Mouse (Mus musculus) heart, adult 2 months (tissue): ENCODE measurements around the gene Tmem62. TPM values are rescaled to one million over a fixed set of nuclear protein-coding genes. Genes with fewer than 3 reads are reported as not detected.
A peak's percentile ranks its signal among the peaks of the same experiment; 100 is the strongest.

ENCODE experiments used
- DNase-seq, 2 experiments: peaks; one replicate each; pipeline ENCODE4 v3.0.0; 2021
- H3K27ac ChIP-seq: fragments of 200-600 bp; 2 replicates; pipeline ENCODE4 v1.8.1; 2022
- H3K27me3 ChIP-seq: fragments of 200-500 bp; 2 replicates; pipeline ENCODE4 v1.6.1; 2012; ENCODE audit warnings: mild to moderate bottlenecking, low read length, inconsistent platforms, mixed read lengths; ENCODE audit not compliant: control insufficient read depth, insufficient read depth
- H3K36me3 ChIP-seq: fragments of 200-500 bp; 2 replicates; pipeline ENCODE4 v1.6.1; 2012; ENCODE audit warnings: low read length, inconsistent platforms; ENCODE audit not compliant: control insufficient read depth, insufficient read depth
- H3K4me1 ChIP-seq: fragments of 200-500 bp; 2 replicates; pipeline ENCODE4 v1.6.1; 2011; ENCODE audit warnings: low read length; ENCODE audit not compliant: control insufficient read depth, insufficient read depth
- H3K4me3 ChIP-seq: fragments of 200-600 bp; 2 replicates; pipeline ENCODE4 v1.8.1; 2022
- H3K79me2 ChIP-seq: fragments of 200-500 bp; replicated peaks from 2 replicates; pipeline ENCODE4 v1.6.1; 2012; ENCODE audit warnings: mild to moderate bottlenecking, inconsistent platforms, low read length, moderate library complexity, mixed read lengths; ENCODE audit not compliant: control insufficient read depth, insufficient read depth
- H3K9ac ChIP-seq: fragments of 200-500 bp; 2 replicates; pipeline ENCODE4 v1.6.1; 2012; ENCODE audit warnings: low read depth, mild to moderate bottlenecking, control low read depth, inconsistent platforms, low read length, mixed read lengths
- CTCF ChIP-seq: fragments of 200-600 bp; IDR thresholded peaks from 2 replicates; pipeline ENCODE4 v1.8.1; 2022; ENCODE audit warnings: antibody characterized with exemption, mild to moderate bottlenecking, moderate library complexity
- EP300 ChIP-seq: fragments of 200-500 bp; IDR thresholded peaks from 2 replicates; pipeline ENCODE4 v1.6.1; 2011; ENCODE audit warnings: low read depth, low read length, control low read depth; ENCODE audit not compliant: insufficient read depth
- POLR2A ChIP-seq: fragments of 200-500 bp; IDR thresholded peaks from 2 replicates; pipeline ENCODE4 v1.6.1; 2011; ENCODE audit warnings: mild to moderate bottlenecking, low read depth, low read length, control low read depth; ENCODE audit not compliant: insufficient read depth
- WGBS: fragments of 180-500 bp; shearing (Covaris S2); methylation state at CpG from one replicate; pipeline ENCODE4 v1.1.7; 2018; 5-methylcytosine and 5-hydroxymethylcytosine counted together
- intact Hi-C: fragments of 180-260 bp; cut with DNase I; formaldehyde crosslinking; loops from one replicate; pipeline ENCODE4 v1.15.1; 2025
- long read RNA-seq: library from polyadenylated mRNA; stranded (forward); transcript quantifications from one replicate; pipeline ENCODE4 v2.0.0, GENCODE M21; 2021
- polyA plus RNA-seq: library from polyadenylated mRNA; depleted of rRNA; stranded (reverse); fragments of >200 nt; gene quantifications from 2 replicates; pipeline ENCODE4 v1.2.3, GENCODE M21; 2012; rRNA removed
- total RNA-seq, 2 experiments: library from RNA; stranded (reverse); gene quantifications; 2 replicates each; pipeline ENCODE4 v1.2.3; 2021

Gene Tmem62
- total RNA-seq = 1 to 10 TPM; 3.1 to 3.6 TPM
- polyA plus RNA-seq = 5.1 and 8.2 TPM in 2 replicates
- long read RNA-seq, transcript Tmem62-201 (14 exons, 2,921 nt) = major isoform, 7 of 9 reads
- long read RNA-seq, partial matches to known transcripts = 0 of 9 reads
- long read RNA-seq, other reads (novel, unspliced or antisense) = 1 of 9 reads

GRCm38 (mm10) chr2:120976990-120977925 is at the start of gene Tmem62:
Tmem62 (plus strand) TSS chr2:120977017.
- intact Hi-C loops = no loop called here
- WGBS = 2% methylated on average over 71 of the region's 71 CpGs
- no peaks in the 10 kb centered on the region for H3K79me2 ChIP-seq
- 0 out of 2 replicates have a peak, but pooled peaks have one; percentile 15 for TF ChIP-seq EP300
- TF ChIP-seq POLR2A = 0 out of 2 replicates have a peak, but pooled peaks have one; percentile 34
- peak; percentile 71 for TF ChIP-seq CTCF
- H3K36me3 ChIP-seq = no peaks in the 10 kb centered on the region
- peak within 1 kb of the TSS; percentile 82 for H3K9ac ChIP-seq
- DNase-seq = peak; percentile 82
- H3K27ac ChIP-seq = peak within 1 kb of the TSS; percentile 88
- H3K27me3 ChIP-seq = no peaks in the 10 kb centered on the region
- H3K4me1 ChIP-seq = no peaks in the 10 kb centered on the region
- peak within 1 kb of the TSS; percentile 69 for H3K4me3 ChIP-seq

GRCm38 (mm10) chr2:120933038-120933437 is 43.8 kb upstream of the Tmem62 start:
- H3K27ac ChIP-seq = no peak overlapping the region

GRCm38 (mm10) chr2:120951208-120951607 is 25.6 kb upstream of the Tmem62 start:
- no peak overlapping the region for H3K4me3 ChIP-seq
- no peaks in the 10 kb centered on the region for H3K27me3 ChIP-seq
- no peak overlapping the region for H3K9ac ChIP-seq
- no peaks in the 10 kb centered on the region for H3K4me1 ChIP-seq
- WGBS = 80% methylated on average over 5 of the region's 5 CpGs
- H3K36me3 ChIP-seq = peaks cover 3% of the 10 kb centered on the region
- DNase-seq = no peak
- H3K27ac ChIP-seq = no peak overlapping the region
- TF ChIP-seq CTCF (no peak), POLR2A (no peak), EP300 (no peak)
- no peaks in the 10 kb centered on the region for H3K79me2 ChIP-seq
- intact Hi-C loops = no loop called here

More at GRCm38 (mm10) chr2:120933038-120933437, 43.8 kb upstream of the Tmem62 start:
- Histone ChIP-seq H3K4me3 (no peak overlapping the region), H3K9ac (no peak overlapping the region), H3K36me3 (0 out of 2 replicates have a peak, but pooled peaks cover 3% of the 10 kb centered on the region), H3K4me1 (no peaks in the 10 kb centered on the region), H3K27me3 (no peaks in the 10 kb centered on the region), H3K79me2 (no peaks in the 10 kb centered on the region)
- DNase-seq = no peak
- intact Hi-C loops = no loop called here
- TF ChIP-seq CTCF = no peak
- TF ChIP-seq POLR2A = no peak
- 94% methylated on average over 3 of the region's 3 CpGs for WGBS

GRCm38 (mm10) chr2:120952176-120952938 is 24.5 kb upstream of the Tmem62 start:
- no peak for DNase-seq
- no peak overlapping the region for H3K9ac ChIP-seq
- no peaks in the 10 kb centered on the region for H3K79me2 ChIP-seq
- no peak for TF ChIP-seq CTCF
- no peak for TF ChIP-seq EP300
- no peak for TF ChIP-seq POLR2A
- intact Hi-C loops = no loop called here
- H3K36me3 ChIP-seq = peaks cover 3% of the 10 kb centered on the region
- H3K27ac ChIP-seq = no peak overlapping the region
- H3K4me3 ChIP-seq = no peak overlapping the region
- H3K4me1 ChIP-seq = no peaks in the 10 kb centered on the region
- 69% methylated on average over 2 of the region's 2 CpGs for WGBS
- H3K27me3 ChIP-seq = no peaks in the 10 kb centered on the region

GRCm38 (mm10) chr2:120959363-120959762 is 17.5 kb upstream of the Tmem62 start:
- no peak overlapping the region for H3K4me3 ChIP-seq
- no peak for TF ChIP-seq POLR2A
- no peak for TF ChIP-seq EP300
- TF ChIP-seq CTCF = no peak
- intact Hi-C loops = no loop called here
- peaks cover 15% of the 10 kb centered on the region for H3K36me3 ChIP-seq
- 78% methylated on average over 2 of the region's 2 CpGs for WGBS
- no peak overlapping the region for H3K9ac ChIP-seq
- no peaks in the 10 kb centered on the region for H3K27me3 ChIP-seq
- H3K79me2 ChIP-seq = no peaks in the 10 kb centered on the region
- H3K4me1 ChIP-seq = no peaks in the 10 kb centered on the region; the same call in 1 of the 2 replicates
- no peak overlapping the region for H3K27ac ChIP-seq
- DNase-seq = no peak
